Mouse (Mus musculus): ENCODE data around the gene Olig1.

DNA sequence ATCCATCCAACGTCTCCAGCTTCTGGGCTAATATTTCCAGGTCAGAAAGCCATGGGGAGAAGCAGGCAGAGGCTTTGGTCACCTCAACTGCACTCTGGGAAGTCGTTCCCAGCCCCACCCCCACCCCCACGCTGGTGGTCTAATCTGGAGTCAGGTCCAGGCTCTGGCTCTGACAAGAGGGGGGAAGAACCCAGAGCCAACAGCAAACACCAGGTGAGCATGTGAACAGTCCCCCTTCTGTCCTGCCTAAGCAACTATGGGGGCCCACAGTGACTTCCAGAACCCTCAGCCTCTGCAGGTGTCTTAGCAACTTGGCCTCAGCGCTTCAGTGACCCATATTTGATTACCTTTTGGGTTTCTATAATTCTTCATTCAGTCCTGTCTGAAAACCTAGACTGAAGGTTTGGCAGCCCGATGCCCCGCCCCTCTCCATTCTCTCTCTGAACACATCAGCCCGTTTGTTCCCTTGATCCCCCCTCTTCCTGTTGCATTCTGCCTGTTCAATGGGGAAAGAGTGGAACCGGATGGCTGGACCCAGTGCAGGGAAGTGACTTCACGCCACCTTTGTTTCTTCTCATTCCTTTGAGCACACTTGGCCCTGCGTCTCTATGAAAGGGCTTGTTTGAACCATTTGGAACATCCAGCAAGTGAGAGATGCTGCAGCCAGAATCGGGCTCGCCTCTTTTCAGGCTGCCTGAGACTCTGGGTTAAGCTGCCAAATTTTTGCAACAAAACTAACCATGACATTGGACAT is 6.9 kb upstream of the Olig1 start:
- TF ChIP-seq CTCF (IDR thresholded peaks at IDR 0.05; ENCODE audit: borderline replicate concordance, extremely low read depth, insufficient read depth, insufficient read length), result no peak
- TF ChIP-seq POLR2A (IDR thresholded peaks at IDR 0.05; ENCODE audit: borderline replicate concordance, extremely low read depth, insufficient read depth, insufficient read length, poor library complexity, severe bottlenecking), result no peak

All from brain, embryonic 14.5 days (tissue).